Mouse (Mus musculus) small intestine, adult 2 months (tissue): ENCODE results near the gene Cd209g. TPM values are rescaled to one million over a fixed set of nuclear protein-coding genes. Genes with fewer than 3 reads are reported as not detected.
"Not testable (repeated sequence)": the region's sequence is repeated elsewhere in the genome, so short reads cannot be mapped to it uniquely, and the experiment has no call there.

Experiments
- H3K27ac ChIP-seq: fragments of 200-500 bp; 2 replicates; pipeline ENCODE4 v1.5.1; 2012; ENCODE audit warnings: low read depth, low read length, control low read depth, inconsistent platforms; ENCODE audit not compliant: insufficient read depth
- H3K27me3 ChIP-seq: fragments of 200-500 bp; 2 replicates; pipeline ENCODE4 v1.6.1; 2012; ENCODE audit warnings: mild to moderate bottlenecking, moderate library complexity, low read length, inconsistent platforms; ENCODE audit not compliant: control insufficient read depth, insufficient read depth
- H3K36me3 ChIP-seq: fragments of 200-500 bp; 2 replicates; pipeline ENCODE4 v1.6.1; 2012; ENCODE audit warnings: mild to moderate bottlenecking, low read length, control low read depth, inconsistent platforms; ENCODE audit not compliant: control insufficient read depth, insufficient read depth
- H3K4me1 ChIP-seq: fragments of 200-500 bp; 2 replicates; pipeline ENCODE4 v1.6.1; 2012; ENCODE audit warnings: low read length, inconsistent platforms, mixed read lengths; ENCODE audit not compliant: control insufficient read depth, insufficient read depth, insufficient read length
- H3K4me3 ChIP-seq: fragments of 200-500 bp; 2 replicates; pipeline ENCODE4 v1.5.1; 2012; ENCODE audit warnings: low read depth, mild to moderate bottlenecking, control low read depth, inconsistent platforms, low read length, moderate library complexity
- CTCF ChIP-seq: fragments of 200-500 bp; IDR thresholded peaks from 2 replicates; pipeline ENCODE4 v1.5.1; 2012; ENCODE audit warnings: low read depth, mild to moderate bottlenecking, control low read depth, inconsistent platforms, low read length, moderate library complexity, mixed read lengths; ENCODE audit not compliant: insufficient replicate concordance, insufficient read length; ENCODE audit errors: extremely low read depth
- POLR2A ChIP-seq: fragments of 200-500 bp; IDR thresholded peaks from 2 replicates; pipeline ENCODE4 v1.6.1; 2012; ENCODE audit warnings: low read depth, mild to moderate bottlenecking, control low read depth, inconsistent platforms, low read length, moderate library complexity
- WGBS: fragments of 180-500 bp; shearing (Covaris S2); methylation state at CpG from one replicate; pipeline ENCODE4 v1.1.7; 2018; 5-methylcytosine and 5-hydroxymethylcytosine counted together
- polyA plus RNA-seq: library from polyadenylated mRNA; depleted of rRNA; stranded (reverse); fragments of >200 nt; gene quantifications from 2 replicates; pipeline ENCODE4 v1.2.3, GENCODE M21; 2012; rRNA removed

Cd209g gene
- 0.67 TPM in 1 of 2 replicates, not detected in the other for polyA plus RNA-seq

DNA sequence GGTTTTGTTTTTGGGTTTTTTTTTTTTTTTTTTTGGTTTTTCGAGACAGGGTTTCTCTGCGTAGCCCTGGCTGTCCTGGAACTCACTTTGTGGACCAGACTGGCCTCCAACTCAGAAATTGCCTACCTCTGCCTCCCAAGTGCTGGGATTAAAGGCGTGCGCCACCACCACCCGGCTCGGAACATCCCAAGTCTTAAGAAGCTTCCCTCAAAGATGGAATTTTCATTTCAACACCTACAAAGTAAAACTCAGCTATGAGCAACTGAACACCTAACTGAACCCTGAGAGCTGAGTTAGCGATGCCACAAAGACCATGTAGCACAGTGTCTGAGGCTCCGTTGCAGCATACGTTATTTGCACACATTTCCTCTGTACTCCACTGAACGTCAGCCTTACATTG is at the start of gene Cd209g:
Cd209g (plus strand) TSS at position 301 of the 400 bp plus-strand sequence.
- TF ChIP-seq CTCF (no peak), POLR2A (no peak)
- no peak within 1 kb of the TSS for H3K4me3 ChIP-seq
- no peaks in the 10 kb centered on the region for H3K4me1 ChIP-seq
- H3K27me3 ChIP-seq, result no peaks in the 10 kb centered on the region
- H3K27ac ChIP-seq, result no peak within 1 kb of the TSS
- no peaks in the 10 kb centered on the region for H3K36me3 ChIP-seq
- 90% methylated on average over 10 of the region's 10 CpGs for WGBS

DNA sequence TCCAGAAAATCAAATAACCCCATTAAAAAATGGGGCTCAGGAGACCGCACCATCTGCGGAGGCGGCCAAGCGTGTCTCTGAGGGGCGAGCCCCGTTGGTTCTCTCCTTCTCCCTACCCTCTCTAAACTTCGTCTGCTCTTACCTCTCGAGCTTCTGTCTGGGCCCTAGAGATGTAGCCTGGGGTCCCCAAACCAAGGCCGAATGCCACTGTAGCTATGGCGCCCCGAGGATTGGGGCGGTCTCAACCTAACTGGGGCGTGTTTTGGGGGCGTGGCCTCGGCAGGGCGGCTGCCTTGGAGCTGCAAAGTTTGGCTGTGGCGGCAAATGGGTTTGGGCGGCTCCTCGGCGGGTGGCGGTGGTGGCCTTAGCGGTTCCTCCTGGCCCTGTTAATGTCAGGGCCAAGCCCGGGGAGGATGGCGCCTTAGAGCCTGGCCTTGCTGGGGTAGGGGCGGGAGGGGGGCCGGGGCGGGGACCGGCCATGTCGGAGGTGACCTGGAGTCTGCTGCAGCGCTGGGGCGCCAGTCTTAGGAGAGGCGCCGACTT is 46.6 kb upstream of the Cd209g start:
- H3K36me3 ChIP-seq, H3K27ac ChIP-seq, H3K4me1 ChIP-seq, H3K27me3 ChIP-seq, H3K4me3 ChIP-seq: not testable (repeated sequence)
- 43% methylated on average over 33 of the region's 33 CpGs for WGBS

DNA sequence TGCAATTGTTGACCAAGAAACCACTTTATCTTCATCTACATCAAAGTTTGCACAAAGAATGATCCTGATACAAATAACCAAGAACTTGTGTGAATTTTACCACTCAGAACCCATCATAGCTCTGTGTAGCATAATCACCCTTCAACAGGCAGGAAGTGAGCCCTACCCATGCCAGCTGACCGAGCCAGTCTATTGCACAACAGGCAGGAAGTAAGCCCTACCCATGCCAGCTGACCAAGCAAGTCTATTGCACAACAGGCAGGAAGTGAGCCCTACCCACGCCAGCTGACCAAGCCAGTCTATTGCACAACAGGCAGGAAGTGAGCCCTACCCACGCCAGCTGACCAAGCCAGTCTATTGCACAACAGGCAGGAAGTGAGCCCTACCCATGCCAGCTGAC is 45.4 kb upstream of the Cd209g start:
- WGBS, result 65% methylated on average over 3 of the region's 3 CpGs
- not testable (repeated sequence) for H3K27me3 ChIP-seq, H3K36me3 ChIP-seq, H3K4me3 ChIP-seq, H3K4me1 ChIP-seq, H3K27ac ChIP-seq

DNA sequence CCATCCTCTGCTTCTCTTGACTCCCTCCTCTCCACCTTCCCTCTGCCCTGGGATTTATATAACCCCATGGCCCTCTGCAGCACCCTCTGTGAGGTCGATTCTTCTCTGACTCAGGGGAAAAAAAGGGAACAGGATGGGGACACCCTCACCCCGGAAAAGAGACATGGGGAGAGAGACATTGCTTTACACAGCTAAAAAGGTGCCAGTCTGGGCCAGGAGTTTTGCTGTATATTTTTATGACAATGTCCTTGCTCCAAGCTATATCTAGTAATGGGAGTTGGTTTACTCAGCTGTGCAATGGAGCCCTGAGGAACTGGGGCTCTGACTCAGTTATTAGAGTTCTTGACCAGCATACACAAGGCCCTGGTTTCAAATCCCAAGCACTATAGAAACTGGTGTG is 28.2 kb upstream of the Cd209g start, which contains the start of gene Cd209f:
Cd209f (minus strand) TSS at position 101 of the 400 bp plus-strand sequence.
- H3K4me1 ChIP-seq, H3K4me3 ChIP-seq: not testable (repeated sequence)
- 50% methylated on average over 2 of the region's 2 CpGs for whole genome bisulfite sequencing

DNA sequence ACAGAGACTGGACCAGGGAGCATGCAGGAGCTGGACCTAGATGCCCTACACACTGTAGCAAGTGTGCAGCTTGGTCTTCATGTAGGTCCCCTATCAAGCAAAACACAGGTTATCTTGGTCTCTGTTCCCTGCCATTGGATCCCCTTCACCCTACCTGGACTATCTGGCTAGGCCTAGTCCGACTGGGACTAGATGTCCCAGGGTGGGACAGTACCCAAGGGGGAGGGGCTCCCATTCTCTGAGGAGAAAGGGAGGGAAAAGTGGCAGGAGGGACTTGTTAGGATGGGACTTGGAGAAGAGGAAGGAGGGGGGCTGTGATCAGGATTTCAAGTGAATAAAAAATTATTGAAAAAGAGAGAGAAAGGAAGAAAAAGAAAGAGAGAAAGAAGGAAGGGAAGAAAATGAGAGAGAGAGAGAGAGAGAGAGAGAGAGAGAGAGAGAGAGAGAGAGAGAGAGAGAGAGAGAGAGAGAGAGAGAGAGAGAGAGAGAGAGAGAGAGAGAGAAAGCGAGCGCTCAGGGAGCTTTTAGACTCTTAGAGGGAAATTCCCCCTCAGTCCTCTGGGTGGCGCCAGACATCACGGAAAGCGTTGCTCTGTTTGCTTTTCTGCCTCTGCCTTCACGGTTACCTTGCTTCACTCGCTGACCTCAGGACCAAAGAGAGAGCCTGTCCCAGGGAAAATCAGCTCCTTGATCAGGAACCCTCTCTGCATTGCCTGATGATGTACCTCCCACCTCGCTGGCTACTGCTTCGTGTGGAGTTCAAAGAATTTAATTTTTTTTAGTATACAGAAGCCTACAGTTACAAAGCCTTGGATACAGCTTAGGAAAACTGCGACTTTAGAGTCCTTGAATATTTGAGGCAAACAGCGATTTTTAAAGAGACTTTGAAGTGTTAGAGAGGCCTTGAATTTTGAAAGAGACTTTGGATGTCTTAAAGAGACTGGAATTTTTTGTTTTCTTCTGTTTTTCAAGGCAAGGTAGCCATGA is 6.1 kb downstream of the Cd209g start:
- WGBS, result 11% methylated on average over 12 of the region's 12 CpGs
- peak; percentile 85 for TF ChIP-seq CTCF
- no peak for TF ChIP-seq POLR2A

More for the DNA sequence above, 28.2 kb upstream of the Cd209g start, which contains the start of gene Cd209f:
- H3K27ac ChIP-seq, H3K27me3 ChIP-seq, H3K36me3 ChIP-seq: not testable (repeated sequence)

DNA sequence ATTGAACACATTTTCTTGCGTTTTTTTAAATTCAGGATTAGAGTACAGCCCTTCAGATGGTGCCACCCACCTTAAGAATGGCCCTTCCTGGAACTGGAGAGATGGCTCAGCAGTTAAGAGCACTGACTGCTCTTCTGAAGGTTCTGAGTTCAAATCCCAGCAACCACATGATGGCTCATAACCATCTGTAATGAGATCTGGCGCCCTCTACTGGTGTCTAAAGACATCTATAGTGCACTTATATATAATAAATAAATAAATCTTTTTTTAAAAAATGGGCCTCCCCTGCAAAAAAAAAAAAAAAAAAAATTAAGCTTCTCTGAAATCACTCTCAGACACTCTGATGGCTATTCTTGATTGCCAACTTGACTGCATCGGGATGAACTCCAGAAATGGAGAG is 7.8 kb downstream of the Cd209g start:
- no peaks in the 10 kb centered on the region for H3K4me1 ChIP-seq
- no peak overlapping the region for H3K27ac ChIP-seq
- H3K27me3 ChIP-seq, result peaks cover 5% of the 10 kb centered on the region
- 57% methylated on average over 3 of the region's 3 CpGs for WGBS
- H3K36me3 ChIP-seq, result no peaks in the 10 kb centered on the region
- TF ChIP-seq POLR2A (no peak), CTCF (no peak)
- H3K4me3 ChIP-seq, result no peak overlapping the region

More for the DNA sequence above, 6.1 kb downstream of the Cd209g start:
- Histone ChIP-seq H3K36me3 (no peaks in the 10 kb centered on the region), H3K4me3 (no peak overlapping the region), H3K27ac (no peak overlapping the region), H3K27me3 (peaks cover 5% of the 10 kb centered on the region), H3K4me1 (no peaks in the 10 kb centered on the region)

DNA sequence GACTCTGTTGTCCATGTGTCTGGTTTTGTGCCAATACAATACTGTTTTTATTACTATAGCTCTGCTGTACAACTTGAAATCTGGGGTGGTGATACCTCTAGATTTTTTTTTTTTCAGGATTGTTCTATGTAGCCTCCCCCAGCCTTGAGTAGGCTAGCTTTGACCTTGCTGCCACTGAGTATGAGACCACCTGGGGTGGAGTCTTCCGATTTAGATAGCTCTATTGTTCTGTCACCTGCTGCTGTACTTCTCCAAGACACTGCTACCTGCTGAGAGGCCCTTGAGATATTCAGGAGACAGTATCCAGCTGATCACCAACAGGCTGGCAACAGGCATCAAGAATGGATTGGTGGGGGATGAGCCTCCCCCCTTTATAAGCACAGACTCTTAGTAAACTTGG is 13.4 kb downstream of the Cd209g start:
- 56% methylated on average over 1 of the region's 1 CpGs for WGBS
- no peak overlapping the region for H3K27ac ChIP-seq
- TF ChIP-seq POLR2A (no peak), CTCF (no peak)

More for the DNA sequence above, 13.4 kb downstream of the Cd209g start:
- Histone ChIP-seq H3K4me1 (no peaks in the 10 kb centered on the region), H3K4me3 (no peak overlapping the region), H3K36me3 (no peaks in the 10 kb centered on the region), H3K27me3 (peaks cover 16% of the 10 kb centered on the region; the same call in 1 of the 2 replicates)
